Mouse (Mus musculus) effector memory CD4-positive, alpha-beta T cell, adult 7 months (primary cell): ENCODE results near the gene Fahd2a. TPM values are rescaled to one million over a fixed set of nuclear protein-coding genes. Genes with fewer than 3 reads are reported as not detected.

Source experiments
- polyA plus RNA-seq: library from polyadenylated mRNA; unstranded; fragments of 100-300 nt; shearing (Covaris generic); gene quantifications from one replicate; pipeline ENCODE4 v1.2.1, GENCODE M21; 2017

The Fahd2a gene
- polyA plus RNA-seq, result 22.9 TPM

DNA sequence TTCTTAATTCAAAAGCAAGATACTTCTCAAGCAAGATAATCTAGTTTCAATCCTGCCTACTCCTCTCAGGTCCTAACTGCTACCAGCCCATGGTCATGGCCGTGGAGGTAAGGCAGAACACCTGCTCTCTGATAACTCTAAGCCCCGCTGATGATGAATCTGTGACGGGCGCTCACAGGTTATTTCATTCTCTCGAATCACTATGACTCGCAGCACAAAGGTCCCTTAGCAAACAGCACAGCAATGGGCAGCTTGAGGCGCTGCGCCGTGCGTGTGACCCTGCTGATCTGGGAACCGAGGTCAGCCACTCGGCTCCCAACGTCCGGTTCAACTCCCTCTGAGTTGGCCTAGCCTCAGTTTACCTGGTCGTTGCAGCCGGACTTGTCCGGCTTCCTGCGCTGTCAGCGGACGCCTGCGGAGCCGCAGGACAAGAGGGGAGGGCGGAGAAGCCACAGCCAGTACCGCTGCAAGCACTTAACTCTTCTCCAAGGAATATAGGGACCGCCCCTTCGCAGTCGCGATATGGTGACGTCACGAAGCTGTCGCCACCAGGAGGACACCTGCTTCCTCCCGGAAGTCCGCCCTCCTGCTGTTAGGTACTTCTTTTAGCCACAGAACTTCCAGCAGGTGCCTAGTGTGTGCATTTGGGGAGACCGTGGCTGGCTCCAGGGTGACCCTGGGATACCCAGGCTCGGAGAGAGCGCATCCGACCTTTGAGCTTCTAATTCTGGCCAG is at the start of gene Fahd2a:
TSS of gene Fahd2a (minus strand) at position 511 of the 735 bp plus-strand sequence.

DNA sequence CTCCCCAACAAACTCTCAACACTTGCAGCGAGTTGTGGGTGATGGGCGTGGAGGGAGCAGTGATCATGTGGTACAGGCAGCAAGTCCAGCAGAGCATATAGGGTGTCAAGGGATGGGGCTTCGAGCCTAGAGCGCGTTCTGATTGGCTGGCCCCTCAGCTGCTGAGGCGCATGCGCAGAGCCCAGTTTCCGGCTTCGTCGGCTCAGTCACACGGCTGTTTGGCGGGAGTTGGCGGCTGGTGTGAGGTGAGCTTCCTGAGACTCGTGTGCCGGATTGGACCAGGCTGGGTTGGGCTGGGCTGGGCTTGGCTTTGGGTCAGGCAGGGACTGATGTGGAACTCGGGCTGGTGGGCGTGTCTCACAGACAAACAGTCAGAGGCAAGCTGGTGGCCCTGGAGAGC is 19.4 kb downstream of the Fahd2a start, which contains the start of gene Gpat2:
TSS of gene Gpat2 (plus strand) at position 223 of the 400 bp plus-strand sequence.

Other genes with a start within 250 kb of the Fahd2a start
- 0.59 TPM for gene 1810024B03Rik, start 236.3 kb downstream of the Fahd2a start, polyA plus RNA-seq
- gene Snrnp200, start 236.2 kb downstream of the Fahd2a start, polyA plus RNA-seq, result 90.0 TPM
- gene Ciao1, start 196.7 kb downstream of the Fahd2a start, polyA plus RNA-seq, result 59.5 TPM
- gene Tmem127, start 196.7 kb downstream of the Fahd2a start, polyA plus RNA-seq, result 31.5 TPM
- 55.0 TPM for gene Stard7, start 174.3 kb downstream of the Fahd2a start, polyA plus RNA-seq
- 1,044 TPM for gene Dusp2, start 108.4 kb downstream of the Fahd2a start, polyA plus RNA-seq
- 0.32 TPM for gene Astl, start 105.9 kb downstream of the Fahd2a start, polyA plus RNA-seq
- gene Adra2b, start 81.4 kb downstream of the Fahd2a start, polyA plus RNA-seq, result 0.22 TPM
- 0.57 TPM for gene Gpat2, start 19.4 kb downstream of the Fahd2a start, polyA plus RNA-seq
- 0.35 TPM for gene Kcnip3, start 77.5 kb upstream of the Fahd2a start, polyA plus RNA-seq
- 0.18 TPM for gene Prom2, start 96.9 kb upstream of the Fahd2a start, polyA plus RNA-seq
- gene Zfp661, start 142.5 kb upstream of the Fahd2a start, polyA plus RNA-seq, result 2.9 TPM
- gene Mrps5, start 142.7 kb upstream of the Fahd2a start, polyA plus RNA-seq, result 89.2 TPM
- gene Mal, start 212.1 kb upstream of the Fahd2a start, polyA plus RNA-seq, result 0.35 TPM